Mouse (Mus musculus) lung, postnatal 0 days (tissue): ENCODE measurements around the gene Grasp. TPM values are rescaled to one million over a fixed set of nuclear protein-coding genes. Genes with fewer than 3 reads are reported as not detected.
A peak's percentile ranks its signal among the peaks of the same experiment; 100 is the strongest.

Experiments used
- ATAC-seq: fragments of 200-750 bp; cut with Nextera tagmentation; 2 replicates; pipeline ENCODE4 v1.8.0; 2017; ENCODE audit warnings: moderate library complexity
- DNase-seq: peaks from one replicate; pipeline ENCODE4 v3.0.0-alpha.2; 2016; ENCODE audit warnings: low spot score
- H3K27ac ChIP-seq: fragments of 300-500 bp; sonication (generic); 2 replicates; pipeline ENCODE4 v1.5.1; 2014; ENCODE audit warnings: antibody characterized with exemption, mild to moderate bottlenecking, low read length, mixed read lengths
- H3K27me3 ChIP-seq: fragments of 300-500 bp; sonication (generic); replicated peaks from 2 replicates; pipeline ENCODE4 v1.6.1; 2014; ENCODE audit warnings: low read length, mixed read lengths; ENCODE audit not compliant: insufficient read depth
- H3K36me3 ChIP-seq: fragments of 300-500 bp; sonication (generic); 2 replicates; pipeline ENCODE4 v1.6.1; 2014; ENCODE audit warnings: low read length, mixed read lengths; ENCODE audit not compliant: insufficient read depth
- H3K4me1 ChIP-seq: fragments of 300-500 bp; sonication (generic); 2 replicates; pipeline ENCODE4 v1.6.1; 2014; ENCODE audit warnings: antibody characterized with exemption, low read depth, low read length, mixed read lengths; ENCODE audit not compliant: insufficient read depth
- H3K4me2 ChIP-seq: fragments of 300-500 bp; sonication (generic); replicated peaks from 2 replicates; pipeline ENCODE4 v1.6.1; 2014; ENCODE audit warnings: low read depth, mild to moderate bottlenecking, low read length, moderate library complexity, mixed read lengths
- H3K4me3 ChIP-seq: fragments of 300-500 bp; sonication (generic); 2 replicates; pipeline ENCODE4 v1.5.1; 2014; ENCODE audit warnings: low read depth, low read length
- H3K9ac ChIP-seq: fragments of 300-500 bp; sonication (generic); replicated peaks from 2 replicates; pipeline ENCODE4 v1.6.1; 2014; ENCODE audit warnings: low read depth, mild to moderate bottlenecking
- H3K9me3 ChIP-seq: fragments of 300-500 bp; sonication (generic); 2 replicates; pipeline ENCODE4 v1.6.1; 2016; ENCODE audit warnings: low read length, mixed read lengths
- CTCF ChIP-seq: IDR thresholded peaks from 2 replicates; pipeline ENCODE4 v1.5.1; 2016; ENCODE audit warnings: antibody characterized with exemption, mild to moderate bottlenecking
- EP300 ChIP-seq: IDR thresholded peaks from 2 replicates; pipeline ENCODE4 v1.6.1; 2016; ENCODE audit warnings: antibody characterized with exemption, mild to moderate bottlenecking, control low read depth
- WGBS: fragments of 180-500 bp; shearing (Covaris S2); extraction: QIAGEN DNeasy Blood & Tissue Kit; methylation state at CpG from one replicate; pipeline ENCODE4 v1.1.7; 2014; 5-methylcytosine and 5-hydroxymethylcytosine counted together
- polyA plus RNA-seq: library from polyadenylated mRNA; unstranded; fragments of >200 nt; fragmentation: Nextera tagmentation; extraction: Ambion mirVana; gene quantifications from 2 replicates; pipeline ENCODE4 v1.2.1, GENCODE M21; 2015

Grasp gene
- polyA plus RNA-seq, 1 experiment from 2014 or later, result 8.6 TPM

GRCm38 (mm10) chr15:101241236-101241635 lies 17.2 kb downstream of the Grasp start:
- no peaks in the 10 kb centered on the region for H3K9me3 ChIP-seq
- no peak for ATAC-seq
- H3K4me2 ChIP-seq, result peak overlapping the region; percentile 53
- peaks cover 9% of the 10 kb centered on the region; the same call in 1 of the 2 replicates for H3K4me1 ChIP-seq
- no peak; the same call in 1 of the 2 replicates for TF ChIP-seq EP300
- TF ChIP-seq CTCF, result no peak
- 30% methylated on average over 9 of the region's 9 CpGs for WGBS
- H3K4me3 ChIP-seq, result 0 out of 2 replicates have a peak overlapping the region, but pooled peaks have one; percentile 12
- no peak overlapping the region for H3K9ac ChIP-seq
- no peak for DNase-seq
- no peaks in the 10 kb centered on the region for H3K36me3 ChIP-seq
- peak overlapping the region; percentile 52; the same call in 1 of the 2 replicates for H3K27ac ChIP-seq
- H3K27me3 ChIP-seq, result no peaks in the 10 kb centered on the region

GRCm38 (mm10) chr15:101241853-101242252 lies 17.9 kb downstream of the Grasp start:
- peaks cover 10% of the 10 kb centered on the region; the same call in 1 of the 2 replicates for H3K4me1 ChIP-seq
- no peaks in the 10 kb centered on the region for H3K27me3 ChIP-seq
- ATAC-seq (no peak), DNase-seq (no peak)
- H3K4me2 ChIP-seq, result no peak overlapping the region
- no peaks in the 10 kb centered on the region for H3K36me3 ChIP-seq
- no peaks in the 10 kb centered on the region for H3K9me3 ChIP-seq
- H3K4me3 ChIP-seq, result no peak overlapping the region
- H3K9ac ChIP-seq, result no peak overlapping the region
- no peak for TF ChIP-seq CTCF
- no peak for TF ChIP-seq EP300
- H3K27ac ChIP-seq, result peak overlapping the region; percentile 52
- WGBS, result 58% methylated on average over 9 of the region's 9 CpGs

GRCm38 (mm10) chr15:101242645-101243044 lies 18.7 kb downstream of the Grasp start:
- Histone ChIP-seq H3K9me3 (no peaks in the 10 kb centered on the region), H3K27ac (peak overlapping the region; percentile 20; the same call in 1 of the 2 replicates), H3K27me3 (no peaks in the 10 kb centered on the region), H3K4me1 (peaks cover 15% of the 10 kb centered on the region; the same call in 1 of the 2 replicates), H3K9ac (no peak overlapping the region), H3K36me3 (no peaks in the 10 kb centered on the region), H3K4me3 (no peak overlapping the region), H3K4me2 (no peak overlapping the region)
- DNase-seq (peak; percentile 92), ATAC-seq (0 out of 2 replicates have a peak, but pooled peaks have one; percentile 5)
- WGBS, result 29% methylated on average over 8 of the region's 8 CpGs
- TF ChIP-seq EP300 (no peak), CTCF (peak; percentile 57)

GRCm38 (mm10) chr15:101244012-101244411 lies 20.0 kb downstream of the Grasp start:
- Histone ChIP-seq H3K4me2 (no peak overlapping the region), H3K9me3 (no peaks in the 10 kb centered on the region), H3K9ac (no peak overlapping the region), H3K4me3 (no peak overlapping the region), H3K36me3 (no peaks in the 10 kb centered on the region), H3K27me3 (no peaks in the 10 kb centered on the region), H3K27ac (no peak overlapping the region), H3K4me1 (peaks cover 19% of the 10 kb centered on the region; the same call in 1 of the 2 replicates)
- ATAC-seq (no peak), DNase-seq (no peak)
- TF ChIP-seq CTCF (no peak), EP300 (no peak)
- WGBS, result 62% methylated on average over 3 of the region's 3 CpGs

- no peak overlapping the region for H3K9ac ChIP-seq
- H3K4me3 ChIP-seq, result peak overlapping the region; percentile 20
- TF ChIP-seq EP300 (peak; percentile 39; the same call in 1 of the 2 replicates), CTCF (peak; percentile 66)
- ATAC-seq (peak; percentile 98), DNase-seq (peak; percentile 99)
- H3K4me2 ChIP-seq, result peak overlapping the region; percentile 49
- 2% methylated on average over 54 of the region's 56 CpGs for WGBS
- no peaks in the 10 kb centered on the region for H3K27me3 ChIP-seq
- peak overlapping the region; percentile 93 for H3K27ac ChIP-seq
- H3K9me3 ChIP-seq, result no peaks in the 10 kb centered on the region
- H3K36me3 ChIP-seq, result no peaks in the 10 kb centered on the region
- H3K4me1 ChIP-seq, result peaks cover 11% of the 10 kb centered on the region; the same call in 1 of the 2 replicates
Measured at GRCm38 (mm10) chr15:101246231-101247154, 22.5 kb downstream of the Grasp start.

GRCm38 (mm10) chr15:101247155-101247498 lies 23.1 kb downstream of the Grasp start:
- no peak for TF ChIP-seq EP300
- no peak for TF ChIP-seq CTCF
- H3K9me3 ChIP-seq, result no peaks in the 10 kb centered on the region
- 71% methylated on average over 1 of the region's 1 CpGs for WGBS
- peaks cover 11% of the 10 kb centered on the region; the same call in 1 of the 2 replicates for H3K4me1 ChIP-seq
- ATAC-seq (no peak), DNase-seq (no peak)
- H3K36me3 ChIP-seq, result no peaks in the 10 kb centered on the region
- H3K9ac ChIP-seq, result no peak overlapping the region
- H3K27me3 ChIP-seq, result no peaks in the 10 kb centered on the region
- no peak overlapping the region for H3K4me3 ChIP-seq
- no peak overlapping the region for H3K4me2 ChIP-seq
- peak overlapping the region; percentile 93 for H3K27ac ChIP-seq
